Mouse (Mus musculus): ENCODE measurements at regions not wholly inside any gene's neighbourhood (a gene's known extent, or its start where the extent isn't known, plus 50 kb on each side); places are given as distances from the start of the nearest gene placed in this dataset.

DNA sequence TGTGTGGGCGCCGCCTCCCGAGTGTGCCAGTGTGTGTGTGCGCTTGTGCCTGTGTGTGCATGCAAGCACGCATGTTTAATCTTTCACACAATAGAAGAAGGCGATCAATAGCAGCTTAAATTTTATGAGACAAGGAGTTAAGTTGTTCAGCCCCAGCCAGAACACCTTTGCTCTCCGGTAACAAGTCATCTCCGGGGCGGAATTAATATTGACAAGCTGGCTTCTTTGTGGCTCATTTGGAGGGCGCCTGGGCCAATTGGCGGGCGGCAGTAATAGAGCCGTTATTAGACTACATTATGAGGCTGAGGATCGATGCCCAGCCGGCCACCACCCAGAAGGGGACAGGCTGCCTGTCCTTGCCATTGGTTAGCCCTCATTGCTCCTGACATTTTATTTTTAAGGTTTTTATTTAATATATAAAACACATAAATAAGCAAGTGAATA lies 142.6 kb upstream of the Irx4 start:
- TF ChIP-seq CTCF (IDR thresholded peaks at IDR 0.05; ENCODE audit: extremely low read depth, insufficient read depth, insufficient read length, insufficient replicate concordance) (no peak), POLR2A (IDR thresholded peaks at IDR 0.05; ENCODE audit: low read depth, low read length) (no peak)
